Mouse (Mus musculus) neural tube, postnatal 0 days (tissue): ENCODE data around the gene Smpdl3a. TPM values are rescaled to one million over a fixed set of nuclear protein-coding genes. Genes with fewer than 3 reads are reported as not detected.

Source experiments
- polyA plus RNA-seq: library from polyadenylated mRNA; unstranded; fragments of >200 nt; fragmentation: Nextera tagmentation; extraction: Ambion mirVana; gene quantifications from 2 replicates; pipeline ENCODE4 v1.2.1, GENCODE M21; 2015

Smpdl3a gene
- polyA plus RNA-seq = 48.2 and 49.5 TPM in 2 replicates

DNA sequence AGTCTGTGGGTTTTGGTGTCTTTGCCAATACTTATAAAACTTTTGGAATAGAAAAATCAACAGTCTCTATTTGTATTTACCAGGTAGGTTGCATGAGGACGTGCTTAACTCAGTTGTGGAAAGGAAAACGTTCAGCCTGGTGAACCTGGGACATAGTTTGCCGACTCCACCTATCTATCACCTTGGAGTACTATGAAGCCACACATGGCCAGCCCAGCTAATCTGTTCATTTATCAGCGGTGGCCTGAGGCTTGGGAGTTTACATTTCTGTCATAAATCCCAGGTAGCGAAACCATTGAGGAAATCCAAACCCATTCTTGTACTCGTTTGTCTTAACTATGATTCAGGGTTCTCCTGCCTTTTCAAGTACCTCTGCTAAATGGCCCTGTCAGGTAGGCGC lies at the start of gene Smpdl3a:
Gene Smpdl3a, plus strand, starts transcription at position 318 of the 400 bp plus-strand sequence.

DNA sequence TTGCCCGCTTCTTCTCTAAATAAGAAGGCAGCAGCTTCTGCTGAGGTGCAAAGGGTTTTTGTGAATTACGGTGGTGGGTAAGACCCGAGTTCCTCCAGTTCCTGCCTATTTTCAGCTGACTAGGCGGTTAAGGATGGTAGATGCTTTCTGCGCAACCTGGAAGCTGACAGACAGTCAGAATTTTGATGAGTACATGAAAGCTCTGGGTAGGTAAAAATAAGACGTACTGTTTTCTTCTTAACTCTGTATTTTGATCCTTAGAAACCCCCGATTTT lies 9.3 kb upstream of the Smpdl3a start, which contains the start of gene Fabp7:
Gene Fabp7, plus strand, starts transcription at position 6 of the 275 bp plus-strand sequence.

Other genes with a start within 250 kb of the Smpdl3a start
- 10.1 and 13.4 TPM in 2 replicates for gene Pkib, start 162.4 kb upstream of the Smpdl3a start, polyA plus RNA-seq
- gene Fabp7, start 9.5 kb upstream of the Smpdl3a start, polyA plus RNA-seq = 2,612 and 2,736 TPM in 2 replicates